Mouse (Mus musculus) frontal cortex, adult (tissue): ENCODE results near the gene Psen1.
A peak's percentile ranks its signal among the peaks of the same experiment; 100 is the strongest.

Experiments used
- ATAC-seq: cut with Nextera tagmentation; 2 replicates; pipeline ENCODE4 v1.9.2; 2017; ENCODE audit warnings: mild to moderate bottlenecking, moderate library complexity, mixed read lengths; ENCODE audit not compliant: low TSS enrichment

Gene Psen1

GRCm38 (mm10) chr12:83687934-83688315 is at the start of gene Psen1:
Gene Psen1 (plus strand): TSS chr12:83688152.
- peak; percentile 93 for ATAC-seq

- ATAC-seq: no peak
Observed at GRCm38 (mm10) chr12:83641233-83641632, 46.7 kb upstream of the Psen1 start.

- no peak for ATAC-seq
Observed at GRCm38 (mm10) chr12:83643116-83643515, 44.8 kb upstream of the Psen1 start.

- no peak for ATAC-seq
Observed at GRCm38 (mm10) chr12:83650346-83650745, 37.6 kb upstream of the Psen1 start.

- ATAC-seq: no peak
Observed at GRCm38 (mm10) chr12:83651414-83651813, 36.5 kb upstream of the Psen1 start.

- ATAC-seq: no peak
Observed at GRCm38 (mm10) chr12:83685466-83685865, 2.5 kb upstream of the Psen1 start.

GRCm38 (mm10) chr12:83686575-83687350 is 1.2 kb upstream of the Psen1 start:
- ATAC-seq: no peak

GRCm38 (mm10) chr12:83688316-83689086 is 549 bp downstream of the Psen1 start:
- ATAC-seq: peak; percentile 63

- ATAC-seq: no peak
Observed at GRCm38 (mm10) chr12:83689087-83689432, 1.1 kb downstream of the Psen1 start.

- peak; percentile 81 for ATAC-seq
Observed at GRCm38 (mm10) chr12:83694011-83694410, 6.1 kb downstream of the Psen1 start.

- no peak for ATAC-seq
Observed at GRCm38 (mm10) chr12:83694669-83695068, 6.7 kb downstream of the Psen1 start.

- ATAC-seq: no peak
Observed at GRCm38 (mm10) chr12:83698637-83699036, 10.7 kb downstream of the Psen1 start.

- ATAC-seq: no peak
Observed at GRCm38 (mm10) chr12:83701608-83702007, 13.7 kb downstream of the Psen1 start.

- no peak for ATAC-seq
Observed at GRCm38 (mm10) chr12:83702796-83703195, 14.8 kb downstream of the Psen1 start.

GRCm38 (mm10) chr12:83706951-83707350 is 19.0 kb downstream of the Psen1 start:
- ATAC-seq: no peak

GRCm38 (mm10) chr12:83708160-83709092 is 20.5 kb downstream of the Psen1 start:
- ATAC-seq: no peak

GRCm38 (mm10) chr12:83709934-83710333 is 22.0 kb downstream of the Psen1 start:
- ATAC-seq: no peak

GRCm38 (mm10) chr12:83713749-83714148 is 25.8 kb downstream of the Psen1 start:
- ATAC-seq: peak; percentile 68

- peak; percentile 74 for ATAC-seq
Observed at GRCm38 (mm10) chr12:83716416-83717184, 28.6 kb downstream of the Psen1 start.

- ATAC-seq: no peak
Observed at GRCm38 (mm10) chr12:83719431-83719830, 31.5 kb downstream of the Psen1 start.

GRCm38 (mm10) chr12:83721281-83721680 is 33.3 kb downstream of the Psen1 start:
- no peak for ATAC-seq
